Mouse (Mus musculus) hindbrain, postnatal 0 days (tissue): ENCODE measurements around the gene Nop58. TPM values are rescaled to one million over a fixed set of nuclear protein-coding genes. Genes with fewer than 3 reads are reported as not detected.
A peak's percentile ranks its signal among the peaks of the same experiment; 100 is the strongest.
"Not testable (repeated sequence)": the region's sequence is repeated elsewhere in the genome, so short reads cannot be mapped to it uniquely, and the experiment has no call there.

Experiments used
- ATAC-seq: fragments of 200-750 bp; cut with Nextera tagmentation; 2 replicates; pipeline ENCODE4 v1.8.0; 2017; ENCODE audit warnings: mild to moderate bottlenecking, moderate TSS enrichment, moderate library complexity
- DNase-seq: peaks from one replicate; pipeline ENCODE4 v3.0.0-alpha.2; 2015; ENCODE audit warnings: low spot score
- H3K27ac ChIP-seq: fragments of 300-500 bp; sonication (generic); 2 replicates; pipeline ENCODE4 v1.5.1; 2014; ENCODE audit warnings: mild to moderate bottlenecking
- H3K27me3 ChIP-seq: fragments of 300-500 bp; sonication (generic); 2 replicates; pipeline ENCODE4 v1.6.1; 2014; ENCODE audit warnings: low read length, mixed read lengths; ENCODE audit not compliant: insufficient read depth
- H3K36me3 ChIP-seq: fragments of 300-500 bp; sonication (generic); 2 replicates; pipeline ENCODE4 v1.6.1; 2014; ENCODE audit warnings: low read length, mixed read lengths; ENCODE audit not compliant: insufficient read depth
- H3K4me1 ChIP-seq: fragments of 300-500 bp; sonication (generic); 2 replicates; pipeline ENCODE4 v1.6.1; 2014; ENCODE audit warnings: antibody characterized with exemption, low read length, mixed read lengths; ENCODE audit not compliant: insufficient read depth
- H3K4me2 ChIP-seq: fragments of 300-500 bp; sonication (generic); 2 replicates; pipeline ENCODE4 v1.6.1; 2014; ENCODE audit warnings: low read depth, mild to moderate bottlenecking, low read length, moderate library complexity, mixed read lengths
- H3K4me3 ChIP-seq: fragments of 300-500 bp; sonication (generic); 2 replicates; pipeline ENCODE4 v1.5.1; 2014; ENCODE audit warnings: low read length
- H3K9ac ChIP-seq: fragments of 300-500 bp; sonication (generic); replicated peaks from 2 replicates; pipeline ENCODE4 v1.6.1; 2014; ENCODE audit warnings: mild to moderate bottlenecking, low read length, moderate library complexity, mixed read lengths
- H3K9me3 ChIP-seq: fragments of 300-500 bp; sonication (generic); 2 replicates; pipeline ENCODE4 v1.6.1; 2016; ENCODE audit warnings: low read length, mixed read lengths
- CTCF ChIP-seq: IDR thresholded peaks from 2 replicates; pipeline ENCODE4 v1.5.1; 2016; ENCODE audit warnings: antibody characterized with exemption, control low read depth, low read depth
- WGBS: fragments of 180-500 bp; shearing (Covaris S2); extraction: QIAGEN DNeasy Blood & Tissue Kit; methylation state at CpG from one replicate; pipeline ENCODE4 v1.1.7; 2014; 5-methylcytosine and 5-hydroxymethylcytosine counted together
- polyA plus RNA-seq: library from polyadenylated mRNA; unstranded; fragments of >200 nt; fragmentation: Nextera tagmentation; extraction: Ambion mirVana; gene quantifications from 2 replicates; pipeline ENCODE4 v1.2.1, GENCODE M21; 2015
- total RNA-seq: library from RNA; depleted of rRNA; stranded (reverse); fragments of >200 nt; gene quantifications from 2 replicates; pipeline ENCODE4 v1.2.3, GENCODE M21; 2014

The Nop58 gene
- total and polyA plus RNA-seq, 2 experiments from 2014 or later, result 41.6 to 136 TPM

- Histone ChIP-seq H3K27ac (no peak overlapping the region), H3K4me1 (no peaks in the 10 kb centered on the region), H3K36me3 (no peaks in the 10 kb centered on the region), H3K4me3 (no peak overlapping the region), H3K9ac (no peak overlapping the region), H3K4me2 (no peak overlapping the region), H3K9me3 (no peaks in the 10 kb centered on the region), H3K27me3 (no peaks in the 10 kb centered on the region)
- 73% methylated on average over 2 of the region's 2 CpGs for WGBS
- ATAC-seq (no peak), DNase-seq (no peak)
- TF ChIP-seq CTCF, result no peak
Observed at GRCm38 (mm10) chr1:59749047-59749446, 64.3 kb downstream of the Nop58 start.

DNA sequence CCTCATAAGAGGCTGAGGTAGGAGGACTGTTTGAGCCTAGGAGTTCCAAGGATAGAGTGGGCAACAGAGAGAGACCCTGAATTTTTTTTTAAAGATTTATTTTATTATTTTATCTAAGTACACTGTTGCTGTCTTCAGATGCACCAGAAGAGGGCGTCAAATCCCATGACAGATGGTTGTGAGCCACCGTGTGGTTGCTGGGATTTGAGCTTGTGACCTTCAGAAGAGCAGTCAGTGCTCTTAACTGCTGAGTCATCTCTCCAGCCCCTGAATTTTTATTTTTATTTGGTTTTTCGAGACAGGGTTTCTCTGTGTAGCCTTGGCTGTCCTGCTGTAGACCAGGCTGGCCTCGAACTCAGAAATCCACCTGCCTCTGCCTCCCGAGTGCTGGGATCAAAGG lies 65.0 kb downstream of the Nop58 start:
- not testable (repeated sequence) for H3K9me3 ChIP-seq, H3K27me3 ChIP-seq, ATAC-seq, H3K4me3 ChIP-seq, H3K36me3 ChIP-seq, H3K27ac ChIP-seq, H3K9ac ChIP-seq, DNase-seq, H3K4me2 ChIP-seq, H3K4me1 ChIP-seq
- 73% methylated on average over 5 of the region's 5 CpGs for WGBS

- Histone ChIP-seq H3K27ac (no peak overlapping the region), H3K27me3 (no peaks in the 10 kb centered on the region), H3K4me3 (no peak overlapping the region), H3K4me1 (no peaks in the 10 kb centered on the region), H3K9me3 (no peaks in the 10 kb centered on the region), H3K9ac (no peak overlapping the region), H3K36me3 (no peaks in the 10 kb centered on the region), H3K4me2 (no peak overlapping the region)
- DNase-seq (no peak), ATAC-seq (no peak)
- WGBS, result 31% methylated on average over 1 of the region's 1 CpGs
- no peak for TF ChIP-seq CTCF
Observed at GRCm38 (mm10) chr1:59755298-59755697, 70.5 kb downstream of the Nop58 start.

GRCm38 (mm10) chr1:59758325-59758724 lies 73.6 kb downstream of the Nop58 start:
- Histone ChIP-seq H3K9me3 (no peaks in the 10 kb centered on the region), H3K9ac (no peak overlapping the region), H3K27ac (no peak overlapping the region), H3K4me2 (no peak overlapping the region), H3K4me1 (no peaks in the 10 kb centered on the region), H3K36me3 (no peaks in the 10 kb centered on the region), H3K4me3 (no peak overlapping the region), H3K27me3 (no peaks in the 10 kb centered on the region)
- no peak for TF ChIP-seq CTCF
- DNase-seq (no peak), ATAC-seq (no peak)
- 92% methylated on average over 1 of the region's 1 CpGs for WGBS

DNA sequence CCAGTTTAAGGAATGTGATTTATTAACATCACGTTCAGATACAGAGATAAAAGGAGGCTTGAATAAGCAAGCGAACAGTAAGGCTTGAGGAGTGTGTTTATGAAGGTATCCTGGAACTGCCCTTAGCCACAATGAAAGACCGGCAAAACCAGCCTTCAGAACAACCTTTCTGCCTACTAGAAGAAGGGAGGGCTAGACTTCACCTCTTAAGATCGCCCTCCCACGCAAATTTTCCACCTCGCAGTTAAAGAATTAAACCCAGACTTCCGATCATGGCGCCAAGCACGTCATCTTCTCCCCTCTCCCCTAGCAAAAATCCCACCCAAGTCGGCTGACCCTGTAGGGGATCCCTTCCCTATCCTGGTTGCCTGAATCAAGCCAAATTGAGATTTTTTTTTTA lies 77.4 kb downstream of the Nop58 start:
- Histone ChIP-seq H3K27me3 (no peaks in the 10 kb centered on the region), H3K9me3 (no peaks in the 10 kb centered on the region), H3K36me3 (no peaks in the 10 kb centered on the region), H3K9ac (peak overlapping the region; percentile 95), H3K4me3 (peak overlapping the region; percentile 98), H3K4me2 (peak overlapping the region; percentile 74), H3K27ac (peak overlapping the region; percentile 98), H3K4me1 (0 out of 2 replicates have a peak, but pooled peaks cover 10% of the 10 kb centered on the region)
- 3% methylated on average over 10 of the region's 10 CpGs for WGBS
- DNase-seq (peak; percentile 53), ATAC-seq (no peak; the same call in 1 of the 2 replicates)
- TF ChIP-seq CTCF, result no peak

GRCm38 (mm10) chr1:59762651-59763163 lies 77.9 kb downstream of the Nop58 start:
- Histone ChIP-seq H3K4me3 (peak overlapping the region; percentile 98), H3K27me3 (no peaks in the 10 kb centered on the region), H3K9me3 (no peaks in the 10 kb centered on the region), H3K4me2 (peak overlapping the region; percentile 74), H3K36me3 (no peaks in the 10 kb centered on the region), H3K9ac (peak overlapping the region; percentile 95), H3K27ac (peak overlapping the region; percentile 98), H3K4me1 (peaks cover 10% of the 10 kb centered on the region; the same call in 1 of the 2 replicates)
- under 1% methylated on average over 44 of the region's 44 CpGs for WGBS
- DNase-seq, result peak; percentile 83
- no peak for TF ChIP-seq CTCF
- peak; percentile 78 for ATAC-seq

DNA sequence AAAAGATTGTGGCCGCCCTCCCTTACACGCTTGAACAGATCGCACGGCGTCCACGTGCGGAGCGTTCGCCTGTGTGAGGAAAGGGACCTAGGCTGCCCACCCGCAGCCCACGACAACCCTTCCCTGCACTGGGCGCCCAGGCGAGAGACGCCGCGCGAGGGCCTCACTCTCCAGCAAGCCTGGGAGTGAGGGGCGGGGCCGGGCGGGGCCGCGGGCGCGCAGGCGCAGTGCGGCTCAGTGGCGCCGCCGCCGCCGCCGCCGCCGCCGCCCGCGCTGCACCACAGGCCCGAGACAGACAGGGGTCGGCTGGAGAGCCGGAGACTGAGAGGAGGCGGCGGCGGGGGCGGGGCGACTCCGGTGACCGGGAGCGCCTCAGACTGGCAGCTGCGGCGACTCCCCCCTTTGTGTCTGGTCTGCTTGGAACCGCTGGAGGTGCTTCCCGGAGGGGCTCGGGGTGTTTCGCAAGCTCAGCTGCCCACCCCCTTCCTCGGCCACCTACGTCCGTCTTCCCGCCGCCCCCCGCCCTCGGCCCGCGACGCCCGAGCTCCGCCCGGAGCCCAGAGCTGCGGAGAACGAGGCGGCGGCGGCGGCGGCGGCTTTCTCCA lies 78.5 kb downstream of the Nop58 start, which contains the start of gene Bmpr2:
Gene Bmpr2, plus strand, starts transcription at position 237 of the 605 bp plus-strand sequence.
- ATAC-seq (peak; percentile 94), DNase-seq (peak; percentile 92)
- H3K4me2 ChIP-seq, result peak within 1 kb of the TSS; percentile 74
- H3K4me3 ChIP-seq, result peak within 1 kb of the TSS; percentile 98
- H3K9ac ChIP-seq, result peak within 1 kb of the TSS; percentile 95
- no peak; the same call in none of the 2 replicates for TF ChIP-seq CTCF
- peaks cover 14% of the 10 kb centered on the region; the same call in 1 of the 2 replicates for H3K4me1 ChIP-seq
- WGBS, result 0% methylated on average over 50 of the region's 75 CpGs
- H3K27me3 ChIP-seq, result no peaks in the 10 kb centered on the region
- no peaks in the 10 kb centered on the region for H3K36me3 ChIP-seq
- H3K27ac ChIP-seq, result peak within 1 kb of the TSS; percentile 98
- no peaks in the 10 kb centered on the region for H3K9me3 ChIP-seq
